Mouse (Mus musculus) bone marrow macrophage, adult 2 months (primary cell): Measurements from ENCODE around the gene Dhx57.

Experiments used
- CTCF ChIP-seq: IDR thresholded peaks from 2 replicates; pipeline ENCODE4 v1.5.1; 2012; ENCODE audit warnings: low read depth, mild to moderate bottlenecking, low read length, moderate library complexity
- POLR2A ChIP-seq: IDR thresholded peaks from 2 replicates; pipeline ENCODE4 v1.6.1; 2012; ENCODE audit warnings: mild to moderate bottlenecking, low read depth, low read length, borderline replicate concordance

GRCm38 (mm10) chr17:80289280-80290073 lies 799 bp downstream of the Dhx57 start:
- TF ChIP-seq POLR2A (no peak), CTCF (no peak)
